In genomic region chr4:63355877-63356665, GRCm38 (mm10) we compare ENCODE assay signal across 17 mouse cellular contexts. TPM values are rescaled to one million over a fixed set of nuclear protein-coding genes. Genes with fewer than 3 reads are reported as not detected.
DNase-seq lines count a peak whose midpoint lies in the region; ATAC-seq lines count a peak whose summit lies in the region.
"Had no signal": no experiment of that assay in that cellular context is flagged by ENCODE, and none has a peak within 500 bp of the region (broad histone marks: within the 10 kb centered on the region; RNA-seq: fewer than 3 reads in every experiment).

Orm3 (plus strand) TSS chr4:63356162.

- no peak for DNase-seq in limb, embryonic 10.5 days (ENCODE audit: low spot score)
- peak; percentile 69 for DNase-seq in adrenal gland, adult 2 months
- DNase-seq in kidney, postnatal 10 days = no peak
- no peak for DNase-seq in kidney, adult 8-10 months
- no peak for DNase-seq in embryonic facial prominence, embryonic 10.5 days (ENCODE audit: low spot score)
- DNase-seq: cerebellum, adult 18-20 months; kidney, postnatal 36 days; right cerebral cortex, postnatal 4 days had no signal

- no peak within 1 kb of the TSS for H3K4me3 ChIP-seq in limb, embryonic 15.5 days
- no peak within 1 kb of the TSS for H3K4me3 ChIP-seq in limb, embryonic 10.5 days
- no peak within 1 kb of the TSS for H3K4me3 ChIP-seq in heart, embryonic 15.5 days
- no peak within 1 kb of the TSS for H3K4me3 ChIP-seq in embryonic facial prominence, embryonic 10.5 days
- H3K4me3 ChIP-seq: hindbrain, embryonic 10.5 days; limb, embryonic 12.5 days; megakaryocyte, embryonic 14.5 days had no signal

- peaks cover 16% of the 10 kb centered on the region for H3K4me1 ChIP-seq in limb, embryonic 15.5 days
- H3K4me1 ChIP-seq in limb, embryonic 10.5 days = peaks cover 13% of the 10 kb centered on the region
- peaks cover 9% of the 10 kb centered on the region for H3K4me1 ChIP-seq in heart, embryonic 15.5 days (replicated peaks)
- H3K4me1 ChIP-seq in embryonic facial prominence, embryonic 10.5 days = no peaks in the 10 kb centered on the region; the same call in 1 of the 2 replicates
- H3K4me1 ChIP-seq: limb, embryonic 12.5 days had no signal

- H3K27me3 ChIP-seq in limb, embryonic 15.5 days = no peaks in the 10 kb centered on the region
- H3K27me3 ChIP-seq in limb, embryonic 10.5 days (ENCODE audit: low read depth, poor library complexity, severe bottlenecking) = no peaks in the 10 kb centered on the region
- H3K27me3 ChIP-seq in heart, embryonic 15.5 days = no peaks in the 10 kb centered on the region
- H3K27me3 ChIP-seq in embryonic facial prominence, embryonic 10.5 days (replicated peaks; ENCODE audit: low read depth, poor library complexity, severe bottlenecking) = no peaks in the 10 kb centered on the region
- H3K27me3 ChIP-seq: limb, embryonic 12.5 days had no signal

- WGBS in limb, embryonic 15.5 days = 72% methylated on average over 4 of the region's 4 CpGs
- 84% methylated on average over 4 of the region's 4 CpGs for WGBS in limb, embryonic 10.5 days
- WGBS in heart, embryonic 15.5 days = 55% methylated on average over 4 of the region's 4 CpGs
- WGBS in embryonic facial prominence, embryonic 10.5 days = 83% methylated on average over 4 of the region's 4 CpGs

- no peak for ATAC-seq in limb, embryonic 15.5 days (ENCODE audit: insufficient number of reproducible peaks, low FRiP score, low TSS enrichment, low read depth)
- 0 out of 2 replicates have a peak, but pooled peaks have one; percentile 19 for ATAC-seq in heart, embryonic 15.5 days (replicated peaks; ENCODE audit: insufficient number of reproducible peaks, insufficient read depth, low FRiP score, low read depth)
- peak; percentile 25; the same call in 1 of the 2 replicates for ATAC-seq in megakaryocyte, adult 5-6 weeks (ENCODE audit: poor library complexity, severe bottlenecking)
- ATAC-seq: forebrain, embryonic 16.5 days had no signal

- no peak within 1 kb of the TSS for H3K9ac ChIP-seq in limb, embryonic 15.5 days
- H3K9ac ChIP-seq in heart, embryonic 15.5 days = no peak within 1 kb of the TSS
- H3K9ac ChIP-seq: limb, embryonic 12.5 days had no signal

- no peaks in the 10 kb centered on the region for H3K9me3 ChIP-seq in limb, embryonic 15.5 days
- no peaks in the 10 kb centered on the region for H3K9me3 ChIP-seq in limb, embryonic 10.5 days (replicated peaks)
- H3K9me3 ChIP-seq in heart, embryonic 15.5 days (replicated peaks) = no peaks in the 10 kb centered on the region
- H3K9me3 ChIP-seq in embryonic facial prominence, embryonic 10.5 days = no peaks in the 10 kb centered on the region
- H3K9me3 ChIP-seq: hindbrain, embryonic 10.5 days; limb, embryonic 12.5 days; megakaryocyte, embryonic 14.5 days had no signal

- H3K4me2 ChIP-seq in limb, embryonic 15.5 days = no peak within 1 kb of the TSS
- H3K4me2 ChIP-seq in heart, embryonic 15.5 days = no peak within 1 kb of the TSS
- H3K4me2 ChIP-seq: limb, embryonic 12.5 days had no signal

- H3K36me3 ChIP-seq in limb, embryonic 15.5 days = no peaks in the 10 kb centered on the region
- H3K36me3 ChIP-seq in limb, embryonic 10.5 days = no peaks in the 10 kb centered on the region
- no peaks in the 10 kb centered on the region for H3K36me3 ChIP-seq in heart, embryonic 15.5 days
- no peaks in the 10 kb centered on the region for H3K36me3 ChIP-seq in embryonic facial prominence, embryonic 10.5 days (replicated peaks)
- H3K36me3 ChIP-seq: hindbrain, embryonic 10.5 days; limb, embryonic 12.5 days had no signal

- H3K27ac ChIP-seq in limb, embryonic 15.5 days = peak within 1 kb of the TSS; percentile 3; the same call in 1 of the 2 replicates
- no peak within 1 kb of the TSS for H3K27ac ChIP-seq in limb, embryonic 10.5 days
- no peak within 1 kb of the TSS for H3K27ac ChIP-seq in heart, embryonic 15.5 days
- no peak within 1 kb of the TSS for H3K27ac ChIP-seq in embryonic facial prominence, embryonic 10.5 days (replicated peaks)
- H3K27ac ChIP-seq: hindbrain, embryonic 10.5 days; limb, embryonic 12.5 days had no signal

RNA-seq across cellular contexts. Expression of gene Orm3, which starts in this region (rescaled TPM):
- polyA plus RNA-seq in limb, embryonic 15.5 days (2015; fragmentation: Nextera tagmentation; extraction: Ambion mirVana) = not detected in 2 replicates
- not detected in 2 replicates for polyA plus RNA-seq in limb, embryonic 10.5 days (2016; fragmentation: Nextera tagmentation; extraction: Ambion mirVana)
- 10 to 100 TPM; 11.7 to 12.3 TPM for total RNA-seq in adrenal gland, adult 2 months (2021)
- polyA plus RNA-seq in adrenal gland, adult 2 months (2012; rRNA removed) = 1.8 and 2.2 TPM in 2 replicates
- polyA plus RNA-seq in heart, embryonic 15.5 days (2015; fragmentation: Nextera tagmentation; extraction: Ambion mirVana) = not detected in 2 replicates
- not detected in 2 replicates for total RNA-seq in megakaryocyte, adult 5-6 weeks (2015)
- total RNA-seq in megakaryocyte, adult 5-6 weeks (2017) = not detected in 2 replicates
- not detected in 2 replicates for polyA plus RNA-seq in embryonic facial prominence, embryonic 10.5 days (2016; fragmentation: Nextera tagmentation; extraction: Ambion mirVana)
- polyA plus RNA-seq: embryonic facial prominence, embryonic 14.5 days; forebrain, embryonic 16.5 days; hindbrain, embryonic 10.5 days; limb, embryonic 12.5 days; neural tube, embryonic 14.5 days had no signal

Comparison
In these comparisons a context has a peak if more than half of its experiments do, and no peak if none do; other contexts are left out.
1. RNA of gene Orm3 (total RNA-seq): 11.7 to 12.3 TPM in adrenal gland, adult 2 months; not detected in megakaryocyte, adult 5-6 weeks; every median in the first group is over 10 times any median in the second.
2. Peak in ATAC-seq in heart, embryonic 15.5 days; RNA of the gene not detected or under 1 TPM.
3. Peak in ATAC-seq in megakaryocyte, adult 5-6 weeks; RNA of the gene not detected or under 1 TPM.